Mouse (Mus musculus) urinary bladder, adult 18-20 months (tissue): ENCODE measurements around the gene Adam25.
"Not testable (repeated sequence)": the region's sequence is repeated elsewhere in the genome, so short reads cannot be mapped to it uniquely, and the experiment has no call there.

ENCODE experiments used
- DNase-seq, 2 experiments: peaks; one replicate each; pipeline ENCODE4 v3.0.0; 2022; ENCODE audit warnings: low spot score in 2 of 2, mixed read lengths in 2 of 2

Gene Adam25

GRCm38 (mm10) chr8:40751908-40752307 lies at the start of gene Adam25:
Gene Adam25, plus strand, starts transcription at chr8:40752208.
- DNase-seq, result not testable (repeated sequence)

GRCm38 (mm10) chr8:40715406-40715805 lies 36.6 kb upstream of the Adam25 start:
- DNase-seq, result not testable (repeated sequence)

- DNase-seq, result no peak
These were observed 36.0 kb upstream of the Adam25 start for GRCm38 (mm10) chr8:40715986-40716385.

DNA sequence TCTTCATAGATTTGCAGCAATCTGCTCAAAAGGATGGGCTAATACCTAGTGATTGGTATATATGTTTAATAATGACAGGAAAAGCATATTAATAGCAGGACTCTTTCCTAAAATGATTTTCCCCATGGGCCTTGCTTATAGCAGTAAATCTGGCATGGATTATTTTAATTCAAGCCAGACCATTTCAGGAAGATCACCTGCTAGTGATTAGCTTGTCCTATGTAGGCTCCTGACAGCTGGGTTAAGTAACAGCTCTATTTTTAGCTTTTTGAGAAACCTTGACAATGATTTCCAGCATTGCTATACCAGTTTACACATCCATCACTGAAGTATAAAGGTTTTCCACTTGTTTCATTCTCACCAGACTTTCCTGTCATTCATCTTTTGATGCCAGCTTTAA lies 31.3 kb downstream of the Adam25 start:
- DNase-seq, result no peak

GRCm38 (mm10) chr8:40792973-40793372 lies 41.0 kb downstream of the Adam25 start, which contains the start of gene Adam20:
Gene Adam20, plus strand, starts transcription at chr8:40793273.
- DNase-seq, result not testable (repeated sequence)

- no peak for DNase-seq
These were observed 51.5 kb downstream of the Adam25 start for GRCm38 (mm10) chr8:40803379-40804079.
